Mouse (Mus musculus): ENCODE measurements at regions not wholly inside any gene's neighbourhood (a gene's known extent, or its start where the extent isn't known, plus 50 kb on each side); places are given as distances from the start of the nearest gene placed in this dataset.

- no peak for TF ChIP-seq CTCF (IDR thresholded peaks at IDR 0.05 in 2 of 3, conservative IDR thresholded peaks at IDR 0.05 in 1 of 3; ENCODE audit: control insufficient read depth in 1 of 3, insufficient read depth in 1 of 3, low read depth in 2 of 3, low read length in 3 of 3, poor library complexity in 1 of 3, severe bottlenecking in 1 of 3)
- TF ChIP-seq POLR2A (IDR thresholded peaks at IDR 0.05; ENCODE audit: control insufficient read depth in 1 of 2, insufficient read depth in 1 of 2, low read depth in 1 of 2, low read length in 2 of 2, poor library complexity in 1 of 2): no peak
- no peak for TF ChIP-seq ZMIZ1 (IDR thresholded peaks at IDR 0.05; ENCODE audit: low read depth, low read length)
- TF ChIP-seq NRF1 (IDR thresholded peaks at IDR 0.05; ENCODE audit: insufficient read depth, low read depth, low read length, poor library complexity, severe bottlenecking): no peak
- TF ChIP-seq EP300 (IDR thresholded peaks at IDR 0.05; ENCODE audit: low read depth in 1 of 2, low read length in 2 of 2): no peak
- no peak for TF ChIP-seq NELFE (IDR thresholded peaks at IDR 0.05; ENCODE audit: low read depth, low read length)
- no peak for TF ChIP-seq CHD2 (IDR thresholded peaks at IDR 0.05; ENCODE audit: low read length)
- no peak for TF ChIP-seq POLR2AphosphoS2 (IDR thresholded peaks at IDR 0.05; ENCODE audit: low read length)
Measured at GRCm38 (mm10) chr3:57951438-57951837, 103.6 kb upstream of the Pfn2 start.

All from MEL (cell line).